Mouse (Mus musculus) brain, embryonic 14.5 days (tissue): ENCODE data around the gene Mlh3.

Source experiments
- CTCF ChIP-seq: fragments of 200-500 bp; IDR thresholded peaks from 2 replicates; pipeline ENCODE4 v1.5.1; 2012; ENCODE audit warnings: inconsistent platforms, mild to moderate bottlenecking, moderate library complexity, borderline replicate concordance; ENCODE audit not compliant: insufficient read depth, insufficient read length; ENCODE audit errors: extremely low read depth
- POLR2A ChIP-seq: fragments of 200-500 bp; IDR thresholded peaks from 2 replicates; pipeline ENCODE4 v1.6.1; 2012; ENCODE audit warnings: mild to moderate bottlenecking, inconsistent platforms, borderline replicate concordance; ENCODE audit not compliant: poor library complexity, insufficient read depth, insufficient read length, severe bottlenecking; ENCODE audit errors: extremely low read depth

GRCm38 (mm10) chr12:85193923-85194622 lies 76.3 kb downstream of the Mlh3 start:
- TF ChIP-seq POLR2A: no peak
- no peak for TF ChIP-seq CTCF
